Mouse (Mus musculus): ENCODE measurements around the gene Zdhhc20. TPM values are rescaled to one million over a fixed set of nuclear protein-coding genes. Genes with fewer than 3 reads are reported as not detected.
"Not testable (repeated sequence)": the region's sequence is repeated elsewhere in the genome, so short reads cannot be mapped to it uniquely, and the experiment has no call there.

Zdhhc20 gene
- total and polyA plus RNA-seq, 3 experiments, result 4.6 to 11.4 TPM; not detected in 1

GRCm38 (mm10) chr14:57850330-57850729, 39.7 kb downstream of the Zdhhc20 start:
- DNase-seq (ENCODE audit: low read depth, low spot score), result peak; percentile 51
- no peaks in the 10 kb centered on the region for H3K79me2 ChIP-seq (ENCODE audit: control insufficient read depth, insufficient read depth, low read length, poor library complexity)

GRCm38 (mm10) chr14:57848646-57849045, 41.4 kb downstream of the Zdhhc20 start:
- Histone ChIP-seq H3K9me3 (replicated peaks; ENCODE audit: insufficient read depth, low read length) (no peaks in the 10 kb centered on the region), H3K27me3 (ENCODE audit: control insufficient read depth in 1 of 2, insufficient read depth in 2 of 2, low read length in 2 of 2) (no peaks in the 10 kb centered on the region), H3K27ac (ENCODE audit: control insufficient read depth, low read depth, low read length) (no peak overlapping the region), H3K9ac (ENCODE audit: control insufficient read depth, low read depth, low read length, poor library complexity, severe bottlenecking) (no peak overlapping the region), H3K36me3 (ENCODE audit: control insufficient read depth in 1 of 2, insufficient read depth in 2 of 2, low read length in 2 of 2) (peaks cover 0 to 2% of the 10 kb centered on the region in 2 experiments; a peak in 3 of 4 replicates), H3K4me1 (ENCODE audit: control insufficient read depth in 1 of 2, insufficient read depth in 2 of 2, low read length in 2 of 2) (0 out of 4 replicates have a peak, but pooled peaks cover 0 to 3% of the 10 kb centered on the region in 2 experiments), H3K79me2 (ENCODE audit: control insufficient read depth, insufficient read depth, low read length, poor library complexity) (no peaks in the 10 kb centered on the region), H3K4me3 (ENCODE audit: control insufficient read depth in 1 of 2, insufficient read depth in 1 of 2, low read depth in 2 of 2, low read length in 2 of 2) (no peak overlapping the region)
- no peak for DNase-seq (ENCODE audit: low read depth, low spot score)
- no peak for TF ChIP-seq MAZ (IDR thresholded peaks at IDR 0.05; ENCODE audit: low read depth, low read length)
- no peak for TF ChIP-seq MYC (IDR thresholded peaks at IDR 0.05; ENCODE audit: low read depth, low read length)
- no peak for TF ChIP-seq ETS1 (IDR thresholded peaks at IDR 0.05; ENCODE audit: low read depth, low read length)

More at GRCm38 (mm10) chr14:57850330-57850729, 39.7 kb downstream of the Zdhhc20 start:
- Histone ChIP-seq H3K27me3 (ENCODE audit: control insufficient read depth in 1 of 2, insufficient read depth in 2 of 2, low read length in 2 of 2) (no peaks in the 10 kb centered on the region), H3K9ac (ENCODE audit: control insufficient read depth, low read depth, low read length, poor library complexity, severe bottlenecking) (no peak overlapping the region), H3K9me3 (replicated peaks; ENCODE audit: insufficient read depth, low read length) (no peaks in the 10 kb centered on the region), H3K27ac (ENCODE audit: control insufficient read depth, low read depth, low read length) (no peak overlapping the region), H3K4me3 (ENCODE audit: control insufficient read depth in 1 of 2, insufficient read depth in 1 of 2, low read depth in 2 of 2, low read length in 2 of 2) (no peak overlapping the region), H3K36me3 (ENCODE audit: control insufficient read depth in 1 of 2, insufficient read depth in 2 of 2, low read length in 2 of 2) (peaks cover 0 to 2% of the 10 kb centered on the region in 2 experiments; a peak in 3 of 4 replicates), H3K4me1 (ENCODE audit: control insufficient read depth in 1 of 2, insufficient read depth in 2 of 2, low read length in 2 of 2) (0 out of 4 replicates have a peak, but pooled peaks cover 0 to 3% of the 10 kb centered on the region in 2 experiments)
- peak; percentile 78; the same call in 1 of the 2 replicates for TF ChIP-seq MAFK (IDR thresholded peaks at IDR 0.05; ENCODE audit: borderline replicate concordance, low read depth, low read length)
- TF ChIP-seq NRF1 (IDR thresholded peaks at IDR 0.05; ENCODE audit: insufficient read depth, low read depth, low read length, poor library complexity, severe bottlenecking), result no peak

GRCm38 (mm10) chr14:57848061-57848460, 42.0 kb downstream of the Zdhhc20 start:
- H3K4me3 ChIP-seq (ENCODE audit: control insufficient read depth in 1 of 2, insufficient read depth in 1 of 2, low read depth in 2 of 2, low read length in 2 of 2); H3K79me2 ChIP-seq (ENCODE audit: control insufficient read depth, insufficient read depth, low read length, poor library complexity); H3K27ac ChIP-seq (ENCODE audit: control insufficient read depth, low read depth, low read length); H3K4me1 ChIP-seq (ENCODE audit: control insufficient read depth in 1 of 2, insufficient read depth in 2 of 2, low read length in 2 of 2); H3K36me3 ChIP-seq (ENCODE audit: control insufficient read depth in 1 of 2, insufficient read depth in 2 of 2, low read length in 2 of 2); DNase-seq (ENCODE audit: low read depth, low spot score); H3K27me3 ChIP-seq (ENCODE audit: control insufficient read depth in 1 of 2, insufficient read depth in 2 of 2, low read length in 2 of 2); H3K9me3 ChIP-seq (replicated peaks; ENCODE audit: insufficient read depth, low read length); H3K9ac ChIP-seq (ENCODE audit: control insufficient read depth, low read depth, low read length, poor library complexity, severe bottlenecking): not testable (repeated sequence)

GRCm38 (mm10) chr14:57844535-57844934, 45.5 kb downstream of the Zdhhc20 start:
- no peak overlapping the region for H3K9ac ChIP-seq (ENCODE audit: control insufficient read depth, low read depth, low read length, poor library complexity, severe bottlenecking)
- H3K9me3 ChIP-seq (replicated peaks; ENCODE audit: insufficient read depth, low read length), result no peaks in the 10 kb centered on the region
- H3K27ac ChIP-seq (ENCODE audit: control insufficient read depth, low read depth, low read length), result no peak overlapping the region
- H3K4me3 ChIP-seq (ENCODE audit: control insufficient read depth in 1 of 2, insufficient read depth in 1 of 2, low read depth in 2 of 2, low read length in 2 of 2), result no peak overlapping the region
- TF ChIP-seq TAL1 (IDR thresholded peaks at IDR 0.05; ENCODE audit: low read length) (no peak), CHD2 (IDR thresholded peaks at IDR 0.05; ENCODE audit: low read length) (no peak), BHLHE40 (IDR thresholded peaks at IDR 0.05; ENCODE audit: borderline replicate concordance, low read depth, low read length) (no peak), MYC (IDR thresholded peaks at IDR 0.05; ENCODE audit: low read depth, low read length) (no peak), MAX (IDR thresholded peaks at IDR 0.05; ENCODE audit: low read length) (no peak), JUND (IDR thresholded peaks at IDR 0.05; ENCODE audit: low read depth, low read length) (no peak), TBP (IDR thresholded peaks at IDR 0.05; ENCODE audit: low read depth, low read length) (no peak), RAD21 (IDR thresholded peaks at IDR 0.05; ENCODE audit: low read depth, low read length) (no peak), CHD1 (IDR thresholded peaks at IDR 0.05; ENCODE audit: low read depth, low read length) (no peak), MAZ (IDR thresholded peaks at IDR 0.05; ENCODE audit: low read depth, low read length) (no peak), TCF12 (IDR thresholded peaks at IDR 0.05; ENCODE audit: low read depth, low read length) (no peak)
- H3K79me2 ChIP-seq (ENCODE audit: control insufficient read depth, insufficient read depth, low read length, poor library complexity), result no peaks in the 10 kb centered on the region
- H3K4me1 ChIP-seq (ENCODE audit: control insufficient read depth in 1 of 2, insufficient read depth in 2 of 2, low read length in 2 of 2), result no peaks in the 10 kb centered on the region
- no peaks in the 10 kb centered on the region for H3K27me3 ChIP-seq (ENCODE audit: control insufficient read depth in 1 of 2, insufficient read depth in 2 of 2, low read length in 2 of 2)
- no peak for DNase-seq (ENCODE audit: low read depth, low spot score)
- peaks cover 0 to 2% of the 10 kb centered on the region in 2 experiments; a peak in 2 of 4 replicates for H3K36me3 ChIP-seq (ENCODE audit: control insufficient read depth in 1 of 2, insufficient read depth in 2 of 2, low read length in 2 of 2)

Measured in MEL (cell line).